Mouse (Mus musculus) midbrain, embryonic 10.5 days (tissue): ENCODE results near the gene Ddc. TPM values are rescaled to one million over a fixed set of nuclear protein-coding genes. Genes with fewer than 3 reads are reported as not detected.

Source experiments
- DNase-seq: peaks from one replicate; pipeline ENCODE4 v3.0.0-alpha.2; 2017; ENCODE audit warnings: low spot score
- H3K27ac ChIP-seq: fragments of 300-500 bp; sonication (generic); replicated peaks from 2 replicates; pipeline ENCODE4 v1.5.1; 2016; ENCODE audit warnings: mild to moderate bottlenecking
- H3K27me3 ChIP-seq: fragments of 300-500 bp; sonication (generic); 2 replicates; pipeline ENCODE4 v1.6.1; 2016; ENCODE audit warnings: low read depth, mild to moderate bottlenecking; ENCODE audit not compliant: poor library complexity, severe bottlenecking
- H3K36me3 ChIP-seq: fragments of 300-500 bp; sonication (generic); 2 replicates; pipeline ENCODE4 v1.6.1; 2016; ENCODE audit warnings: mild to moderate bottlenecking, moderate library complexity
- H3K4me1 ChIP-seq: fragments of 300-500 bp; sonication (generic); 2 replicates; pipeline ENCODE4 v1.6.1; 2016
- H3K4me3 ChIP-seq: fragments of 300-500 bp; sonication (generic); 2 replicates; pipeline ENCODE4 v1.5.1; 2016; ENCODE audit warnings: mild to moderate bottlenecking, moderate library complexity
- H3K9me3 ChIP-seq: fragments of 300-500 bp; sonication (generic); replicated peaks from 2 replicates; pipeline ENCODE4 v1.6.1; 2016; ENCODE audit warnings: mild to moderate bottlenecking
- WGBS: fragments of 180-500 bp; shearing (Covaris S2); methylation state at CpG from one replicate; pipeline ENCODE4 v1.1.7; 2016; 5-methylcytosine and 5-hydroxymethylcytosine counted together
- polyA plus RNA-seq: library from polyadenylated mRNA; unstranded; fragments of >200 nt; fragmentation: Nextera tagmentation; extraction: Ambion mirVana; gene quantifications from 2 replicates; pipeline ENCODE4 v1.2.1, GENCODE M21; 2016

Gene Ddc
- polyA plus RNA-seq, 1 experiment from 2014 or later: 13.6 TPM

DNA sequence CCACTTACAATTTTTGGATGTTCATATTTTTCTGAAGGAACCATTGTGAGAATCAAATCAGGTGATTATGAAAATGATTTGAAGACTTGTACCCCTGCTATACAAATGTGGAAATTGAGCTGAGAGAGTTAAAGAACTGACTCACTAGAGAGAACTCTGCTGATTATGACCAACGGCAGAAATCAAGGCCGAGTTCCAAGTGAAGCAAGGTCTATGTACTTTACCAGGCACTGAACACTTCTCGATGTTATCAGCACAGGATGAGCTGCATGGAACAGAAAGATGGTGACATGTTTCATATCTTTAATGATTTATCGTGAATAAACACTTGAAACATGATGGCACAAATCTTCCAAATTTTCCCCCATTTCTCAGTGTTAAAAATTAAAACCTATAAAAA lies 92.0 kb downstream of the Ddc start:
- no peaks in the 10 kb centered on the region for H3K9me3 ChIP-seq

DNA sequence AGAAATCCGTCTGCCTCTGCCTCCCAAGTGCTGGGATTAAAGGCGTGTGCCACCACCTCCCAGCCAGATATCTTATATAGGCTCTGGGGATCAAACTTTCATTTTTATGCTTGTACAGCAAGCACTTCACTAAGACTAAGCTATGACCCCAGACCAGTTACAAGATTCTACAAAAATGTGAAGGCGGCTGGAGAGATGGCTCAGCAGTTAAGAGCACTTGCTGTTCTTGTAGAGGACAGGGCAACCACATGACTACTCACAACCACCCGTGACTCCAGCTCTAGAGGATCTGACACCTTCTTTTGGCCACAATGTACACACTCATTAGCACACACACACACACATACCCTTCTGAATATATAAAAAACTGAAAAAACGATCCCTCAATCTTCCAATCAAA lies 93.5 kb downstream of the Ddc start:
- Histone ChIP-seq H3K9me3 (no peaks in the 10 kb centered on the region), H3K36me3 (peaks cover 70% of the 10 kb centered on the region), H3K4me1 (peaks cover 27% of the 10 kb centered on the region), H3K27ac (no peak overlapping the region), H3K27me3 (no peaks in the 10 kb centered on the region), H3K4me3 (no peak overlapping the region)
- no peak for DNase-seq
- WGBS: 87% methylated on average over 5 of the region's 5 CpGs

More for the DNA sequence above, 92.0 kb downstream of the Ddc start:
- 92% methylated on average over 4 of the region's 4 CpGs for WGBS
- H3K27ac ChIP-seq: no peak overlapping the region
- H3K27me3 ChIP-seq: no peaks in the 10 kb centered on the region
- H3K4me1 ChIP-seq: peaks cover 43% of the 10 kb centered on the region
- no peak for DNase-seq
- H3K4me3 ChIP-seq: no peak overlapping the region
- peaks cover 55% of the 10 kb centered on the region for H3K36me3 ChIP-seq

DNA sequence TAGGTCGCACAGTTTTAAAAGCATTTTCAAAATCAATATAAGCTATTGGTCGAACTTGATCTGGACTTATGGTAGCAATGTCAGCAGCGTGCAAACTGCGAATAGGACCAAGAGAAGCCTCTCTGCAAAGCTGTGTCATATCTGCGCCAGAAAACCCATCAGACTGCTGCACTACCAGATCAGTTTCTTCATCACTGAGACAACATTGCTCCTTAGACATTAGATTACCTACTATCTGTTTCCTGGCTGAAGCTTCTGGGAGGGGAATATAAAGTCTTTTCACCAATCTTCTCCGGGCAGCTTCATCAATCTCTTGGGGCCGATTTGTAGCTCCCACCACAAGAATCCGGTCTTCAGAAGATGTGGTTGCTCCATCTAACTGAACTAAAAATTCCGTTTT lies 96.9 kb downstream of the Ddc start:
- no peak for DNase-seq
- 94% methylated on average over 9 of the region's 9 CpGs for WGBS

DNA sequence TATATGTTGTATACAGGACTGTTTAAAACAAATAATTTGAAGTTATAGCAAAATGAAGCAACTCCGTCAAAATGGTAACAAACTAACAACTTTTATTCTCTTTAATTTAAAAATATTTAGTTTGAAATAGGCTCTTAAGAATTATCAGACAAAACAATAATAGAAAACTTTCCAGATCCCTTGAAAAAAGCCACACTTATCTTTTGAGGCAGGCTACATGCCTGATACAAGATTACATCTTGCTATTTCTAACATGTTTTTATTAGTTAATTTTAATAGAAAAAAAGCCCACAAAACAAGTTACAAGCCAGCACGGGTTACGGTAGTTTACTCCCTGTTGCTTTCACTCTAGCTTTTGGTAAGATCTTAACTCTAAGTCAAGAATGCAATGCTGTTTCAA lies 97.6 kb downstream of the Ddc start:
- H3K4me1 ChIP-seq: no peaks in the 10 kb centered on the region
- H3K4me3 ChIP-seq: no peak overlapping the region
- DNase-seq: no peak
- H3K9me3 ChIP-seq: no peaks in the 10 kb centered on the region; the same call in 1 of the 2 replicates
- no peaks in the 10 kb centered on the region for H3K27me3 ChIP-seq
- H3K27ac ChIP-seq: no peak overlapping the region
- 97% methylated on average over 3 of the region's 3 CpGs for WGBS
- H3K36me3 ChIP-seq: peaks cover 92% of the 10 kb centered on the region

More for the DNA sequence above, 96.9 kb downstream of the Ddc start:
- Histone ChIP-seq H3K36me3 (peaks cover 99% of the 10 kb centered on the region), H3K4me3 (no peak overlapping the region), H3K27me3 (no peaks in the 10 kb centered on the region), H3K4me1 (no peaks in the 10 kb centered on the region), H3K9me3 (no peaks in the 10 kb centered on the region; the same call in 1 of the 2 replicates), H3K27ac (no peak overlapping the region)

DNA sequence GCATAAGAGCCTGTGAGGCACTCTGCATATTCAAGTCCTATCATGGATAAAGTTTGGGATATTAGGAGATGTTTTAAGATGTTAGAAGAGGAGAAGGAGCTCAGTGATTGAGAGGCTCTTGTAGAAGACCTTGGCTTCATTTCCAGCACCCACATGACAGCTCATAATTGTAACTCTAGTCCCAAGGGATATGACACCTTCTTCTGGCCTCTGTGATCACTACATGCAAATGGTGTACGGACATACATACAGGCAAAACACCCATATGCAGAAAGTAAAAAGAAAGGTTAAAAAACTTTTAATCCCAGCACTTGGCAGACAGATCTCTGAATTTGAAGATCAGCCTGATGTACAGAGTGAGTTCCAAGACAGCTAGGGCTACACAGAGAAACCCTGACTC lies 99.3 kb downstream of the Ddc start:
- no peak overlapping the region for H3K27ac ChIP-seq
- WGBS: 98% methylated on average over 1 of the region's 1 CpGs
- H3K4me3 ChIP-seq: no peak overlapping the region
- no peaks in the 10 kb centered on the region for H3K27me3 ChIP-seq
- peaks cover 76% of the 10 kb centered on the region for H3K36me3 ChIP-seq
- H3K9me3 ChIP-seq: no peaks in the 10 kb centered on the region; the same call in 1 of the 2 replicates
- no peaks in the 10 kb centered on the region for H3K4me1 ChIP-seq
- no peak for DNase-seq

DNA sequence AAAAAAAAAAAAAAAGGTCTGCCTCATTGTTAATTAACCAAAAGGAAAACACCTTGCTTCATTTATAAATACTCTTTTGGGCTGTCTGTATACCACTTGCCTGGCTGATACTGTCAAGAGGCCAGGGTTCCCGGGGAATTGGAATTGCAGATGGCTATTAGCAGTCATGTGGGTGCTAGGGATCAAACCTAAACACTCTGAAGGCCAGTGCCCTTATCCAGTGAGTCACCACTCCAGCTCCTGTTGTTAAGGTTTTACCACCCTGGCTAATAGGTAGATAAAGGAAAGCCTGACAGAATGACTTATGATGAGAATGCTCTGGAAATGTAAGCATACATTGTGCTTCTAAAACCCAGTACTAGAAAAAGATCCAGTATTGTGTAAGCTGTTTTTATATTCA lies 103.3 kb downstream of the Ddc start:
- Histone ChIP-seq H3K36me3 (peaks cover 35% of the 10 kb centered on the region), H3K27ac (no peak overlapping the region), H3K27me3 (no peaks in the 10 kb centered on the region), H3K4me3 (no peak overlapping the region), H3K9me3 (no peaks in the 10 kb centered on the region; the same call in 1 of the 2 replicates), H3K4me1 (no peaks in the 10 kb centered on the region)
- WGBS: 91% methylated on average over 1 of the region's 1 CpGs
- no peak for DNase-seq

DNA sequence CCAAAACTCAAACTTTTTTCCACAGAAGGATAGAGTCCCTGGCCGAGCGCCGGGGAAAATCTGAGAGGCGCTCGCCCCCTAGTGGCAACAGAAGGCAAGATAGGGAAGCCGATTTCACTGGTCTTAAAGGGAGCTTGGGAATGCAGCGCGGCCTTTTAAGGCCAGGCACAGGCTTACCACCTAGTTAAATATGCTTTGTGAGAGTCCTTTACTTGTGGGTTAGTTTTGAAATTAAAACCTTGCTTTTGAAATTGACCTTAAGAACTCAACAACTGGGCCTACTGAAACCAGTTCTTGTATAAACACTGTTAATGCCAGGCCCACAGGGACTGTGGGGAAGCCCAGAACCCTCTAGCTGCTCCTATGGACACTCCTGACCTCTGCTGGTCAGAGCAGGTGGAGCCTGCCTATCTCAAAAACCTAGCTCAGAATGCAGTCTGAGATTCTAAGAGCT lies 109.4 kb downstream of the Ddc start:
- Histone ChIP-seq H3K27ac (no peak overlapping the region), H3K4me1 (no peaks in the 10 kb centered on the region), H3K4me3 (peak overlapping the region; percentile 38), H3K9me3 (no peaks in the 10 kb centered on the region), H3K36me3 (no peaks in the 10 kb centered on the region), H3K27me3 (no peaks in the 10 kb centered on the region)
- DNase-seq: peak; percentile 84
- 1% methylated on average over 8 of the region's 8 CpGs for WGBS

DNA sequence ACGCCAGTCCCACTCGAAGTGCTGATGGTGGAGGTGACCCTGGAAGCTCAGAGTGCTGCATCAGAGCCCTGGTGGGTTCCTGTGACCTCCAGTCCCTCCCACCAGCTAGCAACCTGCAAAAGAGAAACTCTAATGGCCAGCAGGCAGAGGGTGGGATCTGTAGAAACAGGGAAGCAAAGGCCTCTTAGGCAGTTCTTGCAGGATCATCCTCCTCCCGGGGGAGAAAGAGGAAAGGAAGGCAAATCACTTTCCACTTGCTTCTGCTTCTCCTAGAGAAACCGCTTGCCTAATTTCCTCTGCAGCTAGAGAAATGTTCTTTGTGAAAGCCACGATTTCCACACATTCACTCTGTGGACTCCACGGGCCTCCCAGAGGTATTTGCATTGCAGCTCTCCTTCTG lies 112.5 kb downstream of the Ddc start:
- Histone ChIP-seq H3K4me1 (no peaks in the 10 kb centered on the region), H3K36me3 (no peaks in the 10 kb centered on the region), H3K9me3 (no peaks in the 10 kb centered on the region), H3K27ac (no peak overlapping the region), H3K27me3 (no peaks in the 10 kb centered on the region), H3K4me3 (no peak overlapping the region)
- no peak for DNase-seq
- WGBS: 79% methylated on average over 6 of the region's 6 CpGs

DNA sequence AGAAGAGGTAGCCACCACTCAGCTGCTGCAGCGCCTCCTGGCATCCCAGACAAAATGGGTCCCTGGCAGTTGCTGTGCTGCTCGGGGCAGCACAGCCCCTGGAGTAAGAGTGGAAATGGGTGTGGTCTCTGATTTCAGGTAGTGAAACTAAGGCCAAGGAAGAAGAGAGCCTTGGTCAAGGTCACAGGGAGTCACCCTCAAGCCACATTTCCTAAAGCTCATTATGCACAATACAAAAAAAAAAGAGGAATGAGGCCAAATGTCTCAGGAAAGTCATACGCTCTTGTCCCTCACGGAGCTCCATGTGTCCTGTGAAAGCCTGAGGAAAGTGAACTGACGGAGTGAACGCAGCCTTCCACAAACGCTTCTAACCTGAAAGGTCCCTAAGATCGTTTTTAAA lies 116.2 kb downstream of the Ddc start:
- Histone ChIP-seq H3K4me1 (no peaks in the 10 kb centered on the region), H3K27me3 (no peaks in the 10 kb centered on the region), H3K27ac (no peak overlapping the region), H3K36me3 (no peaks in the 10 kb centered on the region), H3K9me3 (no peaks in the 10 kb centered on the region), H3K4me3 (no peak overlapping the region)
- WGBS: 86% methylated on average over 8 of the region's 8 CpGs
- DNase-seq: no peak

DNA sequence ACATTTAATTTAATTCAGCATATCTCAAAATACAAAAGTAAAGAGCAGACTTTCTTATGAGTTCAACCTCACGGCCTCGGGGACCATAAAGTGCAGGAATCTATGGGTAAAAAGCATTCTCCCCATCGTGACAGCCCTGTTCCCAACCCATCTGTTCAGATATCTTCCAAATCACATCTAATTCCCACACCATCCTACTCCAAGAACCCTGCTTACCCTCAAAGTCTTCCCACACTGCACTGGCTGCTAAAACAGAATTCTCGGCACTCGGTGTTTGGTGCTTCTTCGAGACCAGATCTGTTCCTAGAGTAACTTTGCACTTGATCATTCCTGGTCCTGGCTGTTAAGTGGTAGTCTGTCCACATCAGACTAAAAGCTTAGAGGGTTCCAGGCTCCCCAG lies 119.6 kb downstream of the Ddc start:
- no peak overlapping the region for H3K27ac ChIP-seq
- H3K36me3 ChIP-seq: no peaks in the 10 kb centered on the region
- no peak for DNase-seq
- WGBS: 94% methylated on average over 6 of the region's 6 CpGs
- no peaks in the 10 kb centered on the region for H3K27me3 ChIP-seq
- no peaks in the 10 kb centered on the region for H3K9me3 ChIP-seq
- H3K4me3 ChIP-seq: no peak overlapping the region
- H3K4me1 ChIP-seq: no peaks in the 10 kb centered on the region

DNA sequence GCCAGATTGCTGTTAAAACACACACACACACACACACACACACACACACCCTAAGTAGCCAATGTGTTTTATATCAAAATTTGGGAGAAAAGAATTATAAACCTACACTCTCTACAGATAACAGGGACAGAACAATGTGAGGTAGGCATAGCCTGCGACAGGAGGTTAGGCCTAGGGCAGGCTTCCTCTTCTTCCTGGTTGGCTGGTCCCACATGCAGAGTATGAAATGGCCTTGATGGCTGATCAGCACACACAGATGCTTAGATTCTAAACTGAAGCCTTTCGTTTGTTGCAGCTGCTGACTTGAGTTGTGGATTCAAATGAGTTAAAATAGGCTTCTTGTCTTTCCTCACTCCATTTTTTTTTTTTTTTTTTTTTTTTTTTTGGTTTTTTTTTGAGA lies 120.1 kb downstream of the Ddc start:
- Histone ChIP-seq H3K4me3 (no peak overlapping the region), H3K36me3 (no peaks in the 10 kb centered on the region), H3K4me1 (no peaks in the 10 kb centered on the region), H3K27ac (no peak overlapping the region), H3K9me3 (no peaks in the 10 kb centered on the region), H3K27me3 (no peaks in the 10 kb centered on the region)
- WGBS: 89% methylated on average over 2 of the region's 2 CpGs
- no peak for DNase-seq

DNA sequence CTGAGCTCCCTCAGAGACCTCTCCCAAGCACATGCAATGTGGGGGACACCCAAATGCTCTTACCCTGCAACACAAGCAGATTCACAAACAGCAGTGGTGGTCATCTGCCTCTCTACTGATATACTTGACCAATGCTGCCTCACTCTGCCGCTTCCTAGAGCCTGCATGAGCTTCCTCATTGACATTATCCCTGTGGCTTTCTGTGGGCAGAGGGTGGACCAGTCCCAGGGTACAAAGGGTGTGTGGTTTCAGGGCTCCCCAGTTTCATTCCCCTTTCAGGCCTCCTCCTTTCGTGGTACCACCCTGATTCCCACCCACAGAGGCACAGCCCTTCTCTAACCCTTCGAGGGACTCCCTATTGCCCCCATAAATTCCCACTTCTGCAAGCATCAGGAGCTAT lies 120.7 kb downstream of the Ddc start:
- no peaks in the 10 kb centered on the region for H3K4me1 ChIP-seq
- WGBS: 79% methylated on average over 3 of the region's 3 CpGs
- no peak overlapping the region for H3K27ac ChIP-seq
- H3K4me3 ChIP-seq: no peak overlapping the region
- no peaks in the 10 kb centered on the region for H3K36me3 ChIP-seq
- no peaks in the 10 kb centered on the region for H3K9me3 ChIP-seq
- H3K27me3 ChIP-seq: no peaks in the 10 kb centered on the region
- DNase-seq: no peak

DNA sequence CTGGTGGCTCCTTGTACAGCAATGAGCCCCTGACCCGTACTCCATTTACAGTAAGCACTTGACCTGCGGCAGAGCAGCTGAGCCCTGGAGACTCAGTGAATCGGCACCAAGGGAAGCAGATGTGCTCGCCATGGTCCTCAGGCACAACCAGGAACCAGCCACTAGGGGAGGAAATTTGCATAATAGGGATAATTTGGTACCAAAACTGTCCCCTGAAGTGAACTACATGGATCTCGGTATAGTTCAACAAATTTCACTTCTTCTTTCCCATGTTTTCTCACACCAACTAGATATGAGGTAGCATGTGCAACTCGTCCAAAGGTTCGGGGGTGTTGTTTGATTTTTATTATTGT lies 121.1 kb downstream of the Ddc start:
- 86% methylated on average over 7 of the region's 7 CpGs for WGBS
- DNase-seq: no peak

More for the DNA sequence above, 121.1 kb downstream of the Ddc start:
- Histone ChIP-seq H3K4me1 (no peaks in the 10 kb centered on the region), H3K4me3 (no peak overlapping the region), H3K27me3 (no peaks in the 10 kb centered on the region), H3K9me3 (no peaks in the 10 kb centered on the region), H3K27ac (no peak overlapping the region), H3K36me3 (no peaks in the 10 kb centered on the region)
